Mouse (Mus musculus): ENCODE results near the gene Tnfrsf25. TPM values are rescaled to one million over a fixed set of nuclear protein-coding genes. Genes with fewer than 3 reads are reported as not detected.
A peak's percentile ranks its signal among the peaks of the same experiment; 100 is the strongest.

Gene Tnfrsf25
- total and polyA plus RNA-seq, 2 experiments from 2014 or later = 0.48 to 1.6 TPM

DNA sequence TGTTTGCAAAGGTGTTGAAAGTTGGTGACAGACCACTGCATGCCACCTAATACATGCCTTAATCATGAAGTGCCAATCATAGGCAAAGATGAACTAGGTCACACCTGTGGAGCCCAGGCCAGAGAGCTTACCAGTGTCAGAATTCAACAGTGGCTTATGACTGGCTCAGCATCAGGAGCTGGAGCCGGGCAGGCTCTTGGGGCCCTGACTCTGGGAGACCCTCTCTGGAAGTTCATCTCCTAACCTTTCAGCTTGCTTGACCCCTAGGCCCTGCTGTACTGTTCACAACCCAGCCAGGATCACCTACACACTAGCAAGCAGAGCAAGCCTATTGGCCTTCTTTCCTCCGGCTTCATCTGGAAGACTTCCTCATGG, 21.1 kb downstream of the Tnfrsf25 start:
- peaks cover 26% of the 10 kb centered on the region for H3K27me3 ChIP-seq (ENCODE audit: insufficient read depth, low read length)
- H3K9me3 ChIP-seq (ENCODE audit: low read length) = no peaks in the 10 kb centered on the region
- 0 out of 2 replicates have a peak, but pooled peaks cover 5% of the 10 kb centered on the region for H3K4me1 ChIP-seq (ENCODE audit: insufficient read depth, low read length)
- ATAC-seq (no peak), DNase-seq (ENCODE audit: low spot score) (no peak)
- TF ChIP-seq CTCF (IDR thresholded peaks at IDR 0.05; ENCODE audit: low read depth) = no peak
- H3K36me3 ChIP-seq (ENCODE audit: insufficient read depth, low read length) = no peaks in the 10 kb centered on the region
- WGBS = 95% methylated on average over 2 of the region's 2 CpGs
- no peak overlapping the region for H3K4me2 ChIP-seq (ENCODE audit: low read depth, low read length)
- no peak overlapping the region for H3K27ac ChIP-seq
- H3K9ac ChIP-seq (replicated peaks; ENCODE audit: low read length) = no peak overlapping the region
- H3K4me3 ChIP-seq (ENCODE audit: low read length) = no peak overlapping the region

DNA sequence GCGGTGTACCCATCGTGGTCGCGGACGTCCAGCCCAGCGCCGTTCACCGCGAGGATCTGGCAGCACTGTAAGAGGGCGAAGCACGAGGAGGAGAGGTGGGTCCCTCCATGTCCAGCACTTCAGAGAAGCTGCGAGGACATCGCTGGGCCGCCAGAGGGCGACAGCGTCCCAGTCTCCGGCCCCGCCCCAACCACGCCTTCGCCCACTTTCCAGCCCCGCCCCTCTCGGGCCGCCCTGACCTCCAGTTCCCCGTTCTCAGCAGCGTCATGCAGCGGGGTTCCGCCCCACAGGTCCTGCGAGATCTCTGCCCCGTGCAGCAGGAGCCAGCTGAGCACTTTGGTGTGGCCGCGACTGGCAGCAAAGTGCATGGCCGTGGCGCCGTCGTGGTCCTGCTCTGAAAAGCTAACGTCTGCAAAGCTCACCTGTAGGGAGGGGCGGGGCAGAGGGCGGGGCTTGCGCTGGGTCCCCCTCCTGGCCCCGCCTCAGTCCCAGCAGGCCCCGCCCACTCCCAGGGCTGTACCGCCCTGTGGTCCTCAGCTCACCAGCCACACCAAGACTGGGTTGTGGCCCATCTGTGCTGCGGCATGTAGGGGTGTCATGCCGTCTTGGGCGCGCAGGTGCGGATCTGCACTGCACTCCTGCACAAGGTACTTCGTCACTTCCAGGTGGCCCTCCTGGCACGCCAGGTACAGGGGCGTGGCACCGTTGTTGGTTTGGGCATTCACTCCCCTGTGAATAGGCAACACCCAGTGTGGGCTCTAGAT, 22.9 kb downstream of the Tnfrsf25 start:
- WGBS = 4% methylated on average over 50 of the region's 51 CpGs
- DNase-seq (ENCODE audit: low spot score) (peak; percentile 86), ATAC-seq (peak; percentile 79)
- no peak overlapping the region for H3K27ac ChIP-seq
- H3K27me3 ChIP-seq (ENCODE audit: insufficient read depth, low read length) = peaks cover 10% of the 10 kb centered on the region; the same call in 1 of the 2 replicates
- H3K36me3 ChIP-seq (ENCODE audit: insufficient read depth, low read length) = no peaks in the 10 kb centered on the region
- peak; percentile 92 for TF ChIP-seq CTCF (IDR thresholded peaks at IDR 0.05; ENCODE audit: low read depth)
- no peaks in the 10 kb centered on the region for H3K9me3 ChIP-seq (ENCODE audit: low read length)
- peak overlapping the region; percentile 39 for H3K4me3 ChIP-seq (ENCODE audit: low read length)
- H3K4me2 ChIP-seq (ENCODE audit: low read depth, low read length) = peak overlapping the region; percentile 66
- H3K4me1 ChIP-seq (ENCODE audit: insufficient read depth, low read length) = 0 out of 2 replicates have a peak, but pooled peaks cover 5% of the 10 kb centered on the region
- H3K9ac ChIP-seq (replicated peaks; ENCODE audit: low read length) = peak overlapping the region; percentile 24; the same call in 1 of the 2 replicates

DNA sequence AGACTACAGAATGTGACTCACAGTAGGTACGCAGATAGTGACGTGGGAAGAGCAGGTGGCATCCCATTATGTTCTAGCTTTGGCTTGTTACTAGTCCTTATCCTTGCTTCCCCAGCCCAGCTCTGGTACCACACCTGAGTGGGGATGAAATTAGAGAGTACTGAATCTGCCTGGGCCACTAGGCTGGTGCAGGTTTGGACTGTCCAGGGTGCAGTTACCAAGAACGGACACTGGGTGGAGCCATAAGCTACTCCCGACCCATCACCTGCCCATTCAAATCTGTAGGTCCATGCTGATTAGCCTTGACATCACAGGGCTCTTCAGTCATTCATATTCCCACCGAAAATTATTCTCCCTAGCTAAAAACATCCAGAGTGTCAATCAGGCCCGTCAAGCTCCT, 24.7 kb downstream of the Tnfrsf25 start:
- peak; percentile 83 for TF ChIP-seq CTCF (IDR thresholded peaks at IDR 0.05; ENCODE audit: low read depth)
- no peak overlapping the region for H3K9ac ChIP-seq (replicated peaks; ENCODE audit: low read length)
- 0 out of 2 replicates have a peak, but pooled peaks cover 3% of the 10 kb centered on the region for H3K27me3 ChIP-seq (ENCODE audit: insufficient read depth, low read length)
- H3K4me3 ChIP-seq (ENCODE audit: low read length) = no peak overlapping the region
- no peaks in the 10 kb centered on the region for H3K9me3 ChIP-seq (ENCODE audit: low read length)
- WGBS = 32% methylated on average over 6 of the region's 6 CpGs
- no peak overlapping the region for H3K4me2 ChIP-seq (ENCODE audit: low read depth, low read length)
- DNase-seq (ENCODE audit: low spot score) (peak; percentile 63), ATAC-seq (no peak)
- H3K27ac ChIP-seq = no peak overlapping the region
- H3K4me1 ChIP-seq (ENCODE audit: insufficient read depth, low read length) = 0 out of 2 replicates have a peak, but pooled peaks cover 5% of the 10 kb centered on the region
- H3K36me3 ChIP-seq (ENCODE audit: insufficient read depth, low read length) = no peaks in the 10 kb centered on the region

DNA sequence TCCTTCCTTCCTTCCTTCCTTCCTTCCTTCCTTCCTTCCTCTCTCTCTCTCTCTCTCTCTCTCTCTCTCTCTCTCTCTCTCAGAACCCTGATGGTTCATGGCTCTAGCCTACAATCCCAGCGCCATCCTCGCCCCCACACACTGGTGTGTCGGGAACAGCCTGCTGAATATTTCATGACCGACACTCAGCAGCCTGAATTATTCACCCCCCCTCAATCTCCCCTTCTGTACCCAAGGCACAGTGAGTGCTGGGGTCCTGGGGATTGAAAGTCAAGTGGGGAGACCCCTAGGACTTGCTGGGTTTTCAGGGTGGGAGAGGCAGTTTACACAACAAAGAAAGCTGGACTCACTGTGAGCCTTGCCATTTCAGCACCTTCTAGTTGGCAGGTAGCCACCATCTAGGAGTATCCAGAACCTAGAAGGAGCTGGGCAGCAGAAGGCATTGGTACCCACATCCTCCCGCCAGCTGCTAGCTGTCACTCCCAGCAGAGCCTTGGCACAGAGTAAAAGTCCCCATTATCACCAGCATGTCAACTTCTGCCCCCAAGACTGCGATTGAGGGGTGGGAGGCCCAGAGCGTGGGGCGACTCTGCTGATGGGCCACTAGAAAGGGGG, 25.9 kb downstream of the Tnfrsf25 start:
- no peak for TF ChIP-seq CTCF (IDR thresholded peaks at IDR 0.05; ENCODE audit: low read depth)
- ATAC-seq = no peak
- Histone ChIP-seq H3K4me1 (ENCODE audit: insufficient read depth, low read length) (0 out of 2 replicates have a peak, but pooled peaks cover 5% of the 10 kb centered on the region), H3K36me3 (ENCODE audit: insufficient read depth, low read length) (no peaks in the 10 kb centered on the region), H3K4me2 (ENCODE audit: low read depth, low read length) (no peak overlapping the region), H3K27me3 (ENCODE audit: insufficient read depth, low read length) (0 out of 2 replicates have a peak, but pooled peaks cover 3% of the 10 kb centered on the region), H3K4me3 (ENCODE audit: low read length) (no peak overlapping the region), H3K27ac (no peak overlapping the region), H3K9me3 (ENCODE audit: low read length) (no peaks in the 10 kb centered on the region), H3K9ac (replicated peaks; ENCODE audit: low read length) (no peak overlapping the region)
- WGBS = 50% methylated on average over 8 of the region's 8 CpGs
- no peak for DNase-seq (ENCODE audit: low spot score)

DNA sequence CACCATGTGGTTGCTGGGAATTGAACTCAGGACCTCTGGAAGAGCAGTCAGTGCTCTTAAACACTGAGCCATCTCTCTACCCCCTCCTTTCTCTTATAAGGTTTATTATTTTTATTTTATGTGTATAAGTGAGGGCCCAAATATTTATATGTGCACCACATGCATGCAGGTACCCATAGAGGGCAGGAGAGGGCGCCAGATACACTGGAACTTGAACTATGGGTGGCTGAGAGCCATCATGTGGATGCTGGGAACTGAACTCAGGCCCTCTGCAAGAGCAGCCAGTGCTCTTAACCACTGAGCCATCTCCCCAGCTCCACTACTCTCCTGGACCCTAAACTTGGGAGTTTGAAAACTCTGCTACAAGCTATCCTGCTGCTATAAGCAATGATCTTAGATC, 27.9 kb downstream of the Tnfrsf25 start:
- Histone ChIP-seq H3K4me3 (ENCODE audit: low read length) (no peak overlapping the region), H3K27me3 (ENCODE audit: insufficient read depth, low read length) (0 out of 2 replicates have a peak, but pooled peaks cover 3% of the 10 kb centered on the region), H3K9me3 (ENCODE audit: low read length) (no peaks in the 10 kb centered on the region), H3K27ac (no peak overlapping the region), H3K4me1 (ENCODE audit: insufficient read depth, low read length) (0 out of 2 replicates have a peak, but pooled peaks cover 4% of the 10 kb centered on the region), H3K4me2 (ENCODE audit: low read depth, low read length) (no peak overlapping the region), H3K9ac (replicated peaks; ENCODE audit: low read length) (no peak overlapping the region), H3K36me3 (ENCODE audit: insufficient read depth, low read length) (no peaks in the 10 kb centered on the region)
- ATAC-seq (no peak), DNase-seq (ENCODE audit: low spot score) (no peak)
- TF ChIP-seq CTCF (IDR thresholded peaks at IDR 0.05; ENCODE audit: low read depth) = peak; percentile 18; the same call in 1 of the 2 replicates
- 48% methylated on average over 1 of the region's 1 CpGs for WGBS

DNA sequence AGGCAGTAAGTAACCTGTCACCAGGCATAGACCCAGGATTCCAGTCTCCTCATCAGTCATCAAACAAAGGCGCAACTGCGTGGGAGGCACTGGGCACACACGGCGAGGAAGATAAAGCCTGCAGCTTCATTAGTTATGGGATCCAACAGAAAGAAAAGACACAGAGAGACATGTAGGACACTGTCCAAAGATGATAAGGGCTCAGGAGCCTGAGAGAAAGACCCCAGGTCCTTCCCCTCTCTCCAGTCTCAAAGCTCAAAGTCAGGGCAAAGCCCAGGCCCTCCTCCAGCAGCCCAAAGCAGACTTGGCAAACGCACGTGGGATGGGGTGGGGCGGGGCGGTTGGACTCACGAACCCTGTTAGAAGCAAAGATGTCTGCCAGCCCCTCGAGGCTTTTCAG, 29.7 kb downstream of the Tnfrsf25 start:
- H3K4me2 ChIP-seq (ENCODE audit: low read depth, low read length) = no peak overlapping the region
- ATAC-seq (no peak), DNase-seq (ENCODE audit: low spot score) (no peak)
- peaks cover 7% of the 10 kb centered on the region; the same call in 1 of the 2 replicates for H3K27me3 ChIP-seq (ENCODE audit: insufficient read depth, low read length)
- H3K4me3 ChIP-seq (ENCODE audit: low read length) = no peak overlapping the region
- 63% methylated on average over 10 of the region's 10 CpGs for WGBS
- H3K9me3 ChIP-seq (ENCODE audit: low read length) = no peaks in the 10 kb centered on the region
- H3K27ac ChIP-seq = no peak overlapping the region
- no peak for TF ChIP-seq CTCF (IDR thresholded peaks at IDR 0.05; ENCODE audit: low read depth)
- H3K9ac ChIP-seq (replicated peaks; ENCODE audit: low read length) = no peak overlapping the region
- H3K4me1 ChIP-seq (ENCODE audit: insufficient read depth, low read length) = no peaks in the 10 kb centered on the region
- H3K36me3 ChIP-seq (ENCODE audit: insufficient read depth, low read length) = no peaks in the 10 kb centered on the region
